Mouse (Mus musculus) lung, adult 2 months (tissue): ENCODE measurements around the gene Chsy1.

Experiments
- CTCF ChIP-seq: fragments of 200-500 bp; IDR thresholded peaks from 2 replicates; pipeline ENCODE4 v1.5.1; 2011; ENCODE audit warnings: mild to moderate bottlenecking, low read length, control low read depth; ENCODE audit not compliant: insufficient read depth
- POLR2A ChIP-seq: fragments of 200-500 bp; IDR thresholded peaks from 2 replicates; pipeline ENCODE4 v1.6.1; 2011; ENCODE audit warnings: low read depth, mild to moderate bottlenecking, control low read depth, low read length, borderline replicate concordance; ENCODE audit errors: extremely low read depth

- no peak for TF ChIP-seq CTCF
- no peak for TF ChIP-seq POLR2A
These were observed 8.7 kb downstream of the Chsy1 start for GRCm38 (mm10) chr7:66118046-66118445.
